ENCODE assay signal across 7 mouse cellular contexts in the genomic region with DNA sequence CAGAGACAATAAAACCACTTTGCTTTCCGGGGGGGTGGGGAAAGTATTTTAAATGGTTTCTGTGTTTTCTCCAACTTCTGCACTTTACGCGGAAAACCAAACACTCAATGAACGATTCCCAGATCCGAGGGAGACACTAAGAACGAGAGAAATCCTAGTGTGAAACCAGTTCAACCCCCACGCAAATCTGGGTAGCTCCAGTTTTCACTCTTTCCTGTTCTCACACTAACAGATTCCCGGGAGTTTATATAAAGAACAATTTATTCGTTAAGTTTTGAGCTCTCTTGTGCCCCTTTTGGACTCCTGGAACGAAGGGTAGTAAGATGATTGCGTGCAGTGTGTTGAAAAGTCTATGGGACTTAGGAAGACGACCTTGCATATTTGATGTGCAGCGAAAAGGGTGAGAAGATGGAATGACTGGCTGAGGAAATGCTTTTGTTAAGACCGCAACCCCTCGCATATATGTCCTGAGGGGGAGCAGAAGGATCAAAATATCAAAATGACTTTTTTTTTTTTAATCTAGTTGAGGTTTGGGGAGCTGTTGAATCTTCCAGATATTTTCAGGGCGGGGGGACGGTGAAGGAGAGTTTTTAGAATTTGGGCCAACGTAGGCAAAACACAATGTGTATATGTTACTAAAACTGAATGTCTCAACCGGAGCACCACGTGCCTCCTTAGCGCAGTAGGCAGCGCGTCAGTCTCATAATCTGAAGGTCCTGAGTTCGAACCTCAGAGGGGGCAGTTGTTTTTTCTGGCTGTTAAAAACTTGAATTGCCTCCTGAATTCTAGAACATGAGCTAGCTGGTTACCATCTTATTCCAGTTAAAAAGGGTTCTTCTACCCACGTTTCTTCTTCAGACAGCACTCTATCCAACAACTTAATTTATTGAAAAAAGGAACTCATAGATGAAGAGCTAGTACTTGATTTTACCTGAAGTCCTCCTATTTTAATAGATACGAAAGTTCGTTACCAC. TPM values are rescaled to one million over a fixed set of nuclear protein-coding genes. Genes with fewer than 3 reads are reported as not detected.
DNase-seq lines count a peak whose midpoint lies in the region; ATAC-seq and TF ChIP-seq lines count a peak whose summit lies in the region.

No protein-coding gene starts in this region.

- intact Hi-C loops in left cerebral cortex, adult 2 months (cut with DNase I): loop anchor here (5.0 kb wide), 2 partner anchors 545 to 775 kb away; no protein-coding TSS in a partner anchor

- peak; percentile 85 for DNase-seq in ZHBTc4 (ENCODE audit: low read depth, low spot score)
- peak; percentile 87 to 88 for DNase-seq in cerebellum, postnatal 14 days
- DNase-seq in frontal cortex, postnatal 25 days (ENCODE audit: low spot score in 2 of 2): peak; percentile 74 to 85
- peak; percentile 83 to 85 for DNase-seq in left cerebral cortex, adult 2 months (ENCODE audit: extremely low spot score in 1 of 2, low spot score in 2 of 2)
- DNase-seq in right cerebral cortex, postnatal 14 days: peak; percentile 64

- H3K9me3 ChIP-seq in hindbrain, embryonic 13.5 days: no peaks in the 10 kb centered on the region

- peak; percentile 47; the same call in 1 of the 2 replicates for ATAC-seq in hindbrain, embryonic 13.5 days (ENCODE audit: low FRiP score)

- peaks cover 14% of the 10 kb centered on the region for H3K27me3 ChIP-seq in hindbrain, embryonic 13.5 days

- H3K27ac ChIP-seq in hindbrain, embryonic 13.5 days: 0 out of 2 replicates have a peak overlapping the region, but pooled peaks have one; percentile 36
- peak overlapping the region; percentile 34; the same call in 1 of the 2 replicates for H3K27ac ChIP-seq in left cerebral cortex, adult 2 months
- H3K27ac ChIP-seq in macrophage: no peak overlapping the region

- peak overlapping the region; percentile 63 for H3K9ac ChIP-seq in hindbrain, embryonic 13.5 days

- H3K4me1 ChIP-seq in hindbrain, embryonic 13.5 days (replicated peaks): peaks cover 17% of the 10 kb centered on the region

- TF ChIP-seq CTCF in left cerebral cortex, adult 2 months (IDR thresholded peaks at IDR 0.05): no peak

- WGBS in hindbrain, embryonic 13.5 days: under 1% methylated on average over 27 of the region's 27 CpGs
- 2% methylated on average over 27 of the region's 27 CpGs for WGBS in macrophage (ENCODE audit: missing documents)

- no peaks in the 10 kb centered on the region for H3K36me3 ChIP-seq in hindbrain, embryonic 13.5 days
- H3K36me3 ChIP-seq in macrophage (ENCODE audit: inconsistent target): no peaks in the 10 kb centered on the region

- H3K79me2 ChIP-seq in macrophage (ENCODE audit: inconsistent target): no peaks in the 10 kb centered on the region

- H3K4me3 ChIP-seq in hindbrain, embryonic 13.5 days: peak overlapping the region; percentile 56
- H3K4me3 ChIP-seq in left cerebral cortex, adult 2 months: peak overlapping the region; percentile 70
- peak overlapping the region; percentile 63 for H3K4me3 ChIP-seq in macrophage (ENCODE audit: inconsistent target)

- H3K4me2 ChIP-seq in hindbrain, embryonic 13.5 days: peak overlapping the region; percentile 71

RNA-seq across cellular contexts. Expression of a gene that starts 12.0 kb away (rescaled TPM):
- 82.6 and 82.9 TPM in 2 replicates for polyA plus RNA-seq in hindbrain, embryonic 13.5 days (2015; fragmentation: Nextera tagmentation; extraction: Ambion mirVana)
- total RNA-seq in left cerebral cortex, adult 2 months (2021): 10 to 100 TPM; 33.6 to 36.5 TPM
- 10 to 100 TPM in 24 of 26 experiments, 1 to 10 TPM in 2; 4.3 to 52.1 (median 25.5) TPM for total RNA-seq in macrophage (2018; cell fraction: chromatin; rRNA removed)
- 10 to 100 TPM; 22.7 to 50.8 (median 44.2) TPM for total RNA-seq in macrophage (2018; cell fraction: cytosol; rRNA removed)
- total RNA-seq in macrophage (2018; cell fraction: nucleus; rRNA removed): 10 to 100 TPM in 25 of 26 experiments, 1 to 10 TPM in 1; 9.8 to 66.8 (median 25.0) TPM
- 29.7 to 59.8 TPM (median 37.0 TPM) in 3 replicates for polyA plus RNA-seq in macrophage (2018)

RNA-seq across cellular contexts. Expression of a gene that starts 21.6 kb away (rescaled TPM):
- not detected in 2 replicates for polyA plus RNA-seq in hindbrain, embryonic 13.5 days (2015; fragmentation: Nextera tagmentation; extraction: Ambion mirVana)
- total RNA-seq in left cerebral cortex, adult 2 months (2021): not detected
- total RNA-seq in macrophage (2018; cell fraction: chromatin; rRNA removed): not detected
- not detected for total RNA-seq in macrophage (2018; cell fraction: cytosol; rRNA removed)
- not detected for total RNA-seq in macrophage (2018; cell fraction: nucleus; rRNA removed)
- not detected in 3 replicates for polyA plus RNA-seq in macrophage (2018)

RNA-seq across cellular contexts. Expression of a gene that starts 37.8 kb away (rescaled TPM):
- polyA plus RNA-seq in hindbrain, embryonic 13.5 days (2015; fragmentation: Nextera tagmentation; extraction: Ambion mirVana): not detected in 2 replicates
- total RNA-seq in left cerebral cortex, adult 2 months (2021): not detected
- total RNA-seq in macrophage (2018; cell fraction: chromatin; rRNA removed): not detected
- total RNA-seq in macrophage (2018; cell fraction: cytosol; rRNA removed): not detected
- total RNA-seq in macrophage (2018; cell fraction: nucleus; rRNA removed): not detected
- polyA plus RNA-seq in macrophage (2018): not detected in 3 replicates

RNA-seq across cellular contexts. Expression of a gene that starts 55.9 kb away (rescaled TPM):
- 0.08 TPM in 1 of 2 replicates, not detected in the other for polyA plus RNA-seq in hindbrain, embryonic 13.5 days (2015; fragmentation: Nextera tagmentation; extraction: Ambion mirVana)
- total RNA-seq in left cerebral cortex, adult 2 months (2021): not detected
- not detected for total RNA-seq in macrophage (2018; cell fraction: chromatin; rRNA removed)
- not detected for total RNA-seq in macrophage (2018; cell fraction: cytosol; rRNA removed)
- not detected for total RNA-seq in macrophage (2018; cell fraction: nucleus; rRNA removed)
- not detected in 3 replicates for polyA plus RNA-seq in macrophage (2018)
